Mouse (Mus musculus) inflammation-experienced regulatory T-cells, adult 6 months (primary cell): Measurements from ENCODE around the gene Hoxc9. TPM values are rescaled to one million over a fixed set of nuclear protein-coding genes. Genes with fewer than 3 reads are reported as not detected.

Source experiments
- ATAC-seq: one replicate; pipeline ENCODE4 v1.8.0; 2017
- polyA plus RNA-seq, 3 experiments: library from polyadenylated mRNA; unstranded; fragments of 100-300 nt; shearing (Covaris generic); gene quantifications; one replicate each; pipeline ENCODE4 v1.2.1; 2017

Hoxc9 gene
- polyA plus RNA-seq, 3 experiments from 2014 or later, result not detected

- no peak for ATAC-seq
These were observed 25.1 kb downstream of the Hoxc9 start for GRCm38 (mm10) chr15:103001370-103001769.

- no peak for ATAC-seq
These were observed 25.9 kb downstream of the Hoxc9 start for GRCm38 (mm10) chr15:103002156-103002555.

- ATAC-seq, result no peak
These were observed 26.7 kb downstream of the Hoxc9 start for GRCm38 (mm10) chr15:103002821-103003448.

GRCm38 (mm10) chr15:103005308-103005707, 29.1 kb downstream of the Hoxc9 start:
- no peak for ATAC-seq

GRCm38 (mm10) chr15:103005797-103006196, 29.6 kb downstream of the Hoxc9 start:
- ATAC-seq, result no peak

GRCm38 (mm10) chr15:103006326-103006725, 30.1 kb downstream of the Hoxc9 start:
- no peak for ATAC-seq

- ATAC-seq, result no peak
These were observed 33.2 kb downstream of the Hoxc9 start for GRCm38 (mm10) chr15:103009265-103010111.

GRCm38 (mm10) chr15:103010112-103010846, 34.0 kb downstream of the Hoxc9 start:
- ATAC-seq, result no peak

- no peak for ATAC-seq
These were observed 34.8 kb downstream of the Hoxc9 start for GRCm38 (mm10) chr15:103010847-103011555.

- ATAC-seq, result no peak
These were observed 35.8 kb downstream of the Hoxc9 start for GRCm38 (mm10) chr15:103011928-103012486.

- ATAC-seq, result no peak
These were observed 37.2 kb downstream of the Hoxc9 start for GRCm38 (mm10) chr15:103013238-103013984.

GRCm38 (mm10) chr15:103014166-103015008, 38.1 kb downstream of the Hoxc9 start:
- no peak for ATAC-seq

- no peak for ATAC-seq
These were observed 38.8 kb downstream of the Hoxc9 start for GRCm38 (mm10) chr15:103015009-103015399.

- no peak for ATAC-seq
These were observed 39.3 kb downstream of the Hoxc9 start for GRCm38 (mm10) chr15:103015406-103016166.

GRCm38 (mm10) chr15:103018636-103019035, 42.4 kb downstream of the Hoxc9 start, which contains the start of gene Hoxc4:
Gene Hoxc4 (plus strand): TSS chr15:103018934.
- ATAC-seq, result no peak

GRCm38 (mm10) chr15:103020899-103021418, 44.7 kb downstream of the Hoxc9 start:
- ATAC-seq, result no peak

GRCm38 (mm10) chr15:103021544-103021943, 45.3 kb downstream of the Hoxc9 start:
- ATAC-seq, result no peak

GRCm38 (mm10) chr15:103024131-103024530, 47.9 kb downstream of the Hoxc9 start:
- ATAC-seq, result no peak
